Mouse (Mus musculus): Measurements from ENCODE around the gene Nsf. TPM values are rescaled to one million over a fixed set of nuclear protein-coding genes. Genes with fewer than 3 reads are reported as not detected.

Nsf gene
- polyA plus RNA-seq, 1 experiment from 2014 or later, result 30.6 TPM

DNA sequence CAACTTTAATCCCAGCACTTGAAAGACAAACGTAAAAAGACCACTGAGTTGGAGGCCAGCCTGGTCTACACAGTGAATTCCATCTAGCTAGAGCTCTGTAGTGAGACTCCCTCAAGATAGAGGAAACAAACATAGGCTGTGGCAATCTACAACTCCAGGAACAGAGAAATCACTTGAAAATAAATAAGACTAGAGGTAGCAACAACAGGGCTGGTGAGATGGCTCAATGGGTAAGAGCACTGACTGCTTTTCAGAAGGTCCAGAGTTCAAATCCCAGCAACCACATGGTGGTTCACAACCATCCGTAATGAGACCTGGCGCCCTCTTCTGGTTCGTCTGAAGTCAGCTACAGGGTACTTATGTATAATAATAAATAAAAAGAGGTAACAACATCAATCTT, 30.6 kb downstream of the Nsf start:
- Histone ChIP-seq H3K9me3 (ENCODE audit: control insufficient read depth, low read length) (no peaks in the 10 kb centered on the region), H3K4me1 (replicated peaks; ENCODE audit: control insufficient read depth, insufficient read depth) (no peaks in the 10 kb centered on the region), H3K9ac (ENCODE audit: low read length) (no peak overlapping the region), H3K27ac (replicated peaks) (no peak overlapping the region), H3K4me2 (replicated peaks; ENCODE audit: low read depth) (no peak overlapping the region), H3K27me3 (ENCODE audit: control insufficient read depth, insufficient read depth, low read length) (no peaks in the 10 kb centered on the region), H3K4me3 (ENCODE audit: low read depth, low read length) (no peak overlapping the region), H3K36me3 (ENCODE audit: control insufficient read depth, insufficient read depth, low read length) (peaks cover 3% of the 10 kb centered on the region; the same call in 1 of the 2 replicates)
- TF ChIP-seq CTCF (IDR thresholded peaks at IDR 0.05; ENCODE audit: low read depth), result no peak
- TF ChIP-seq EP300 (optimal IDR thresholded peaks at IDR 0.05), result no peak
- ATAC-seq (ENCODE audit: low FRiP score, low TSS enrichment) (no peak), DNase-seq (ENCODE audit: low spot score) (no peak)
- 84% methylated on average over 4 of the region's 4 CpGs for WGBS

DNA sequence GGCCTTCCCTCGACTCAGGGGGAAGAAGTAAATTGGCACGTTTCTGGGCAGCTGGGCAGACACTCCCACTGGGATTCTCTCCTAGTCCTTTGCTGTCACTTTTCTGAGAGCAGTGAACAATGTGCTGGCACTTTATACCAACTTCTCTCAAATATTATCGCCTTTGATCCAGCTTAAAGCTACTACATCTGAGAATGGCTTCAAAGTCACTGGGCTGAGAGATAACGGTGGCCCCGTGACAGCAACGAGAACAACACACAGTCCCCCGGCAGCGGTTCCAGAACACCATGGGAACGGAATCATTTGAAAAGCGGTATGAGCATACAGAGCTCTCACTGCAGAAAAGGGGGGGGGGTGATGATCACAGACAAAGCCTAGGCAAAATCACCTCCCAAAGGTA, 31.0 kb downstream of the Nsf start:
- no peak for DNase-seq (ENCODE audit: low spot score)
- no peak overlapping the region for H3K9ac ChIP-seq (ENCODE audit: low read length)
- 86% methylated on average over 10 of the region's 10 CpGs for WGBS
- H3K27ac ChIP-seq (replicated peaks), result no peak overlapping the region
- H3K4me2 ChIP-seq (replicated peaks; ENCODE audit: low read depth), result no peak overlapping the region
- no peaks in the 10 kb centered on the region for H3K9me3 ChIP-seq (ENCODE audit: control insufficient read depth, low read length)
- TF ChIP-seq CTCF (IDR thresholded peaks at IDR 0.05; ENCODE audit: low read depth) (no peak), EP300 (optimal IDR thresholded peaks at IDR 0.05) (no peak)
- ATAC-seq (ENCODE audit: low FRiP score, low TSS enrichment), result no peak
- no peaks in the 10 kb centered on the region for H3K4me1 ChIP-seq (replicated peaks; ENCODE audit: control insufficient read depth, insufficient read depth)
- H3K27me3 ChIP-seq (ENCODE audit: control insufficient read depth, insufficient read depth, low read length), result no peaks in the 10 kb centered on the region
- peaks cover 3% of the 10 kb centered on the region; the same call in 1 of the 2 replicates for H3K36me3 ChIP-seq (ENCODE audit: control insufficient read depth, insufficient read depth, low read length)
- no peak overlapping the region for H3K4me3 ChIP-seq (ENCODE audit: low read depth, low read length)

DNA sequence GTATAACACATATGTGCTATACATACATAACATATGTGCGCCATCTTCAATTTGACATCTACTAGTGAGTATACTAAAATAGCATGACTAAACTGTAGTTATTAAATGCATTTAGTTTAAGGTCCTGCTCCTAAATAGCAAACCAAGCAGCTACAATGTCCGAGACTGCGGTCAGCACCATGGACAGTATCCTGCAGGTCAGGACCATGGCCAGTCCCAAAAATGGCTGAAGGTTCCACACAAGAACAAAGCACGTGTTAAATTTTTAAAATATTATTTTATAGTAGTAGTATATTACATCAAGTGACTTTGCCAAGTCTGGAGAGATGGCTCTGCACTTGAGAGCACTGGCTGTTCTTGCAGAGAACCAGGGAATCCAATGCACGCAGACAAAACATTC, 33.2 kb downstream of the Nsf start:
- H3K4me2 ChIP-seq (replicated peaks; ENCODE audit: low read depth), result no peak overlapping the region
- H3K27ac ChIP-seq (replicated peaks), result no peak overlapping the region
- DNase-seq (ENCODE audit: low spot score) (peak; percentile 61), ATAC-seq (ENCODE audit: low FRiP score, low TSS enrichment) (no peak)
- no peaks in the 10 kb centered on the region for H3K9me3 ChIP-seq (ENCODE audit: control insufficient read depth, low read length)
- no peaks in the 10 kb centered on the region for H3K4me1 ChIP-seq (replicated peaks; ENCODE audit: control insufficient read depth, insufficient read depth)
- TF ChIP-seq EP300 (optimal IDR thresholded peaks at IDR 0.05) (no peak), CTCF (IDR thresholded peaks at IDR 0.05; ENCODE audit: low read depth) (no peak)
- WGBS, result 64% methylated on average over 5 of the region's 5 CpGs
- H3K4me3 ChIP-seq (ENCODE audit: low read depth, low read length), result no peak overlapping the region
- H3K9ac ChIP-seq (ENCODE audit: low read length), result no peak overlapping the region
- H3K36me3 ChIP-seq (ENCODE audit: control insufficient read depth, insufficient read depth, low read length), result 0 out of 2 replicates have a peak, but pooled peaks cover under 1% of the 10 kb centered on the region
- no peaks in the 10 kb centered on the region for H3K27me3 ChIP-seq (ENCODE audit: control insufficient read depth, insufficient read depth, low read length)

GRCm38 (mm10) chr11:103916807-103917206, 37.0 kb downstream of the Nsf start:
- Histone ChIP-seq H3K36me3 (ENCODE audit: control insufficient read depth, insufficient read depth, low read length) (peaks cover 7% of the 10 kb centered on the region; the same call in 1 of the 2 replicates), H3K9ac (ENCODE audit: low read length) (no peak overlapping the region), H3K9me3 (ENCODE audit: control insufficient read depth, low read length) (no peaks in the 10 kb centered on the region), H3K4me2 (replicated peaks; ENCODE audit: low read depth) (no peak overlapping the region), H3K27ac (replicated peaks) (no peak overlapping the region), H3K27me3 (ENCODE audit: control insufficient read depth, insufficient read depth, low read length) (no peaks in the 10 kb centered on the region), H3K4me3 (ENCODE audit: low read depth, low read length) (no peak overlapping the region), H3K4me1 (replicated peaks; ENCODE audit: control insufficient read depth, insufficient read depth) (no peaks in the 10 kb centered on the region)
- TF ChIP-seq CTCF (IDR thresholded peaks at IDR 0.05; ENCODE audit: low read depth), result no peak
- ATAC-seq (ENCODE audit: low FRiP score, low TSS enrichment), result no peak
- WGBS, result 72% methylated on average over 7 of the region's 7 CpGs
- no peak for DNase-seq (ENCODE audit: low spot score)

DNA sequence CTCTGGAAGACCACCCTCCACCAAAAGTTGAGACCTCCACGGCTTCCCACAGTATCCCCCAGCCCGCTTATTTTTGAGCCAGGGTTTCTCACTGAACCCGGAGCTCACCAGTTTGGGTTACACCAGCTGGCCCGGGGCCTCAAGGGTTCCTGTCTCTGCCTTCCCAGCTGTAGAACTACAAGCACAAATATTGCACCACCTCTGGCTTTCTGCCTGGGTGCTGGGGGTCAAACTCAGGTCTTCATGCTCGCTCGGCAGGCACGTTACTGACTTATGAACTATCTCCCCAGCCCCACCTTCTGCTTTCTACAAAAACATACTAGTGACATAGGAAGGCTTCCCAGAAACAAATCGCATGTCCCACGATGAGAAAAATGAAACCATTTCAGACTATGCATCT, 38.2 kb downstream of the Nsf start:
- H3K9ac ChIP-seq (ENCODE audit: low read length), result no peak overlapping the region
- WGBS, result 69% methylated on average over 9 of the region's 9 CpGs
- no peak overlapping the region for H3K4me3 ChIP-seq (ENCODE audit: low read depth, low read length)
- H3K9me3 ChIP-seq (ENCODE audit: control insufficient read depth, low read length), result no peaks in the 10 kb centered on the region
- no peak overlapping the region for H3K4me2 ChIP-seq (replicated peaks; ENCODE audit: low read depth)
- H3K27me3 ChIP-seq (ENCODE audit: control insufficient read depth, insufficient read depth, low read length), result no peaks in the 10 kb centered on the region
- no peak overlapping the region for H3K27ac ChIP-seq (replicated peaks)
- no peak for TF ChIP-seq EP300 (optimal IDR thresholded peaks at IDR 0.05)
- no peak for TF ChIP-seq CTCF (IDR thresholded peaks at IDR 0.05; ENCODE audit: low read depth)
- DNase-seq (ENCODE audit: low spot score), result no peak
- no peaks in the 10 kb centered on the region for H3K4me1 ChIP-seq (replicated peaks; ENCODE audit: control insufficient read depth, insufficient read depth)
- ATAC-seq (ENCODE audit: low FRiP score, low TSS enrichment), result no peak
- H3K36me3 ChIP-seq (ENCODE audit: control insufficient read depth, insufficient read depth, low read length), result peaks cover 8% of the 10 kb centered on the region; the same call in 1 of the 2 replicates

- no peak for ATAC-seq (ENCODE audit: low FRiP score, low TSS enrichment)
Measured at GRCm38 (mm10) chr11:103910993-103911585, 42.8 kb downstream of the Nsf start.

More at GRCm38 (mm10) chr11:103910993-103911585, 42.8 kb downstream of the Nsf start:
- no peaks in the 10 kb centered on the region for H3K4me1 ChIP-seq (replicated peaks; ENCODE audit: control insufficient read depth, insufficient read depth)
- no peak overlapping the region for H3K9ac ChIP-seq (ENCODE audit: low read length)
- H3K4me3 ChIP-seq (ENCODE audit: low read depth, low read length), result no peak overlapping the region
- no peaks in the 10 kb centered on the region for H3K9me3 ChIP-seq (ENCODE audit: control insufficient read depth, low read length)
- peaks cover 14% of the 10 kb centered on the region; the same call in 1 of the 2 replicates for H3K36me3 ChIP-seq (ENCODE audit: control insufficient read depth, insufficient read depth, low read length)
- TF ChIP-seq EP300 (optimal IDR thresholded peaks at IDR 0.05) (no peak), CTCF (IDR thresholded peaks at IDR 0.05; ENCODE audit: low read depth) (peak; percentile 74)
- H3K27me3 ChIP-seq (ENCODE audit: control insufficient read depth, insufficient read depth, low read length), result no peaks in the 10 kb centered on the region
- DNase-seq (ENCODE audit: low spot score), result no peak
- no peak overlapping the region for H3K27ac ChIP-seq (replicated peaks)
- H3K4me2 ChIP-seq (replicated peaks; ENCODE audit: low read depth), result no peak overlapping the region
- WGBS, result 62% methylated on average over 7 of the region's 7 CpGs
